Mouse (Mus musculus) liver, postnatal 0 days (tissue): ENCODE results near the gene Tnnc1. TPM values are rescaled to one million over a fixed set of nuclear protein-coding genes. Genes with fewer than 3 reads are reported as not detected.
A peak's percentile ranks its signal among the peaks of the same experiment; 100 is the strongest.

Experiments used
- ATAC-seq: fragments of 200-750 bp; cut with Nextera tagmentation; 2 replicates; pipeline ENCODE4 v1.8.0; 2017; ENCODE audit warnings: mild to moderate bottlenecking, moderate library complexity
- DNase-seq: peaks from one replicate; pipeline ENCODE4 v3.0.0-alpha.2; 2016
- H3K27ac ChIP-seq: fragments of 300-500 bp; sonication (generic); 2 replicates; pipeline ENCODE4 v1.5.1; 2014; ENCODE audit warnings: antibody characterized with exemption, moderate library complexity, mild to moderate bottlenecking, low read depth
- H3K27me3 ChIP-seq: fragments of 300-500 bp; sonication (generic); 2 replicates; pipeline ENCODE4 v1.6.1; 2014; ENCODE audit warnings: low read length, control low read depth, mixed read lengths; ENCODE audit not compliant: insufficient read depth
- H3K36me3 ChIP-seq: fragments of 300-500 bp; sonication (generic); replicated peaks from 2 replicates; pipeline ENCODE4 v1.6.1; 2014; ENCODE audit warnings: mild to moderate bottlenecking, control low read depth, low read length, moderate library complexity, mixed read lengths; ENCODE audit not compliant: insufficient read depth
- H3K4me1 ChIP-seq: fragments of 300-500 bp; sonication (generic); 2 replicates; pipeline ENCODE4 v1.6.1; 2014; ENCODE audit warnings: antibody characterized with exemption, mild to moderate bottlenecking, control low read depth; ENCODE audit not compliant: insufficient read depth
- H3K4me2 ChIP-seq: fragments of 300-500 bp; sonication (generic); 2 replicates; pipeline ENCODE4 v1.6.1; 2014; ENCODE audit warnings: low read depth, mild to moderate bottlenecking, low read length, moderate library complexity, mixed read lengths
- H3K4me3 ChIP-seq: fragments of 300-500 bp; sonication (generic); 2 replicates; pipeline ENCODE4 v1.5.1; 2014; ENCODE audit warnings: low read depth, low read length
- H3K9ac ChIP-seq: fragments of 300-500 bp; sonication (generic); replicated peaks from 2 replicates; pipeline ENCODE4 v1.6.1; 2014; ENCODE audit warnings: mild to moderate bottlenecking, moderate library complexity
- H3K9me3 ChIP-seq: fragments of 300-500 bp; sonication (generic); 2 replicates; pipeline ENCODE4 v1.6.1; 2016; ENCODE audit warnings: mild to moderate bottlenecking, control low read depth, low read length, mixed read lengths
- CTCF ChIP-seq: sonication (generic); IDR thresholded peaks from 2 replicates; pipeline ENCODE4 v1.5.1; 2016; ENCODE audit warnings: antibody characterized with exemption, low read depth
- EP300 ChIP-seq: IDR thresholded peaks from 2 replicates; pipeline ENCODE4 v1.6.1; 2016; ENCODE audit warnings: antibody characterized with exemption, low read depth, mild to moderate bottlenecking
- WGBS: fragments of 180-500 bp; shearing (Covaris S2); extraction: QIAGEN DNeasy Blood & Tissue Kit; methylation state at CpG from one replicate; pipeline ENCODE4 v1.1.7; 2014; ENCODE audit not compliant: insufficient replicate concordance; 5-methylcytosine and 5-hydroxymethylcytosine counted together
- polyA plus RNA-seq: library from polyadenylated mRNA; unstranded; fragments of >200 nt; fragmentation: Nextera tagmentation; extraction: Ambion mirVana; gene quantifications from 2 replicates; pipeline ENCODE4 v1.2.1, GENCODE M21; 2015

Gene Tnnc1
- polyA plus RNA-seq, 1 experiment from 2014 or later = 3.9 TPM

DNA sequence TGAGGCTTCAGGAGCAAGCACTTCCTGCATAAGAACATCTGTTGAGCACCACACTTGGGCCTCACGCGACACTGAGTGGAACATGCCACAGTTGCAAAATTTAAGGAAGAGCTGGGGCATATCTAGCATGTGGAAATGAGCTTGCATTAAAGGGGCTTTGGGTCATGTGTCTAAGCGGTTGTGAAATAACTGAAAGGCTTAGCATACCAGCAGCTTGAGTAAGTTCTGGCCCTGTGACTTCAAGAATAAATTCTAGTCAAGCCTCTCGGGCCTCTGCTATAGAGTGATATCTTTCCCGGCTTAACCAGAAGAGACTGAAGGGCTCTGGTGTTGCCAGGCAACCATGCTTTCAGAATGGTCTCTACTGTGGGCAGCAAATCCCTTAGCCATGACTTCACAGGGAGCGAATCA lies 19.3 kb upstream of the Tnnc1 start:
- Histone ChIP-seq H3K36me3 (peaks cover 94% of the 10 kb centered on the region), H3K27ac (peak overlapping the region; percentile 64), H3K4me3 (no peak overlapping the region), H3K4me1 (peaks cover 40% of the 10 kb centered on the region), H3K4me2 (no peak overlapping the region), H3K27me3 (no peaks in the 10 kb centered on the region), H3K9ac (no peak overlapping the region), H3K9me3 (no peaks in the 10 kb centered on the region)
- TF ChIP-seq CTCF = no peak
- peak; percentile 60; the same call in 1 of the 2 replicates for TF ChIP-seq EP300
- 62% methylated on average over 6 of the region's 6 CpGs for WGBS
- no peak for DNase-seq
- peak; percentile 46 for ATAC-seq

DNA sequence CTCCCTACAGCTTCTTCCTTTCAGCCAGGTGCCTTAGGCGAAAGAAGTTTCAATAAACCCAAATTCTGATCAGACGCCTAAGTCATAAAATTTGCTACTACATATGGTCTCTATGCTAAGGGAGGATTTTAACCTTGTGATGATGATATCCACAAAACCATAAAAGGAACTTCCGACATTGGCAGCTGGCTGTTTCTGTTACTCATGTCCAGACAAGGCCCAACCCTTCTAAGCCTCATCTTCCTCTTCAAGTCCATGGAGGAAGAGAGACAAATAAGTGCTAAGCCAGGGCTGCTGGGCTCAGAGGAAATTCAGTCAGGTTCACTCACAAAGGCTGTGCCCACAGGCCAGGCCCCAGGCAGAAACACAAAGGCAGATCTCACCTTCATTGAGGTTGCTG lies 18.8 kb upstream of the Tnnc1 start:
- Histone ChIP-seq H3K27ac (peak overlapping the region; percentile 64), H3K4me1 (peaks cover 37% of the 10 kb centered on the region), H3K27me3 (no peaks in the 10 kb centered on the region), H3K9ac (no peak overlapping the region), H3K9me3 (no peaks in the 10 kb centered on the region), H3K36me3 (peaks cover 88% of the 10 kb centered on the region), H3K4me3 (no peak overlapping the region), H3K4me2 (no peak overlapping the region)
- DNase-seq = no peak
- ATAC-seq = no peak
- TF ChIP-seq EP300 (no peak), CTCF (no peak)
- WGBS = 80% methylated on average over 3 of the region's 3 CpGs

DNA sequence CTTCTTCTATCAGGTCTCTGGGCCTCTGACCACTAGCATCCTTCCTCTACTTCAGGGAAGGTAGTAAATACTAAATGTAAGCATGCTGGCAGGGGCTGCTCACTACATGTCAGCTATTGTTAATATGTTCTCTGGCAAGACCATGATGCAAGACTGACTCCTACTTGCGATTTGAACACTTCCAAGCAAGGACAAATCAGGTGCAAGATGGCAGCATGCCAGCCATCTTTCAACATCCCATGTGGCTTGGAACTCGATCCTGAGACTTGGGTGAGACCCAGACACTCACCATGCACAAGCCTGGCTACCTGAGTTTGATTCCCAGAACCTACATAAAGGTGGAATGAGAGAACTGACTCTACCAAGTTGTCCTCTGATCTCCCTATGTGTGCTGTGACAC lies 16.2 kb upstream of the Tnnc1 start:
- H3K9me3 ChIP-seq = no peaks in the 10 kb centered on the region
- H3K9ac ChIP-seq = no peak overlapping the region
- H3K27me3 ChIP-seq = no peaks in the 10 kb centered on the region
- TF ChIP-seq CTCF = no peak
- TF ChIP-seq EP300 = no peak
- ATAC-seq = peak; percentile 46
- peaks cover 83% of the 10 kb centered on the region for H3K36me3 ChIP-seq
- DNase-seq = peak; percentile 70
- peaks cover 36% of the 10 kb centered on the region for H3K4me1 ChIP-seq
- no peak overlapping the region for H3K27ac ChIP-seq
- 56% methylated on average over 2 of the region's 2 CpGs for WGBS
- no peak overlapping the region for H3K4me3 ChIP-seq
- no peak overlapping the region for H3K4me2 ChIP-seq

DNA sequence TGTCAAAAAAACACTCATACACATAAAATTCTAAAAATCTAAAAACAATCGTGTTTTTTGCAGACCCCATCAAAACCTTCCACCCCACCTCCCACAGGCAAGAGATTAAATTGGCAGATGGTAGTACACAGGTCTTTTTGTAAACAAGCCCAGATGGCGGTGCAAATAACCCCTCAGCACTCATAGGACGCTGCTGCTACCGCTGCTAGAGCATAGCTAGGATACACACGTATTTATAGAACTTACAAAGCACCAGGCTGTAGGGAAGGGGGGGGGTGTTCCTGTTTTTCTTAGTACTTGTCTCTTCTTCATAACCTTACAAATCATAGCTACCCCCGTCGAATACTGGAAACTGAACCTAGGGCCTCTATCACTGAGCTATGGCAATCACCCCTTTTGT lies 14.3 kb upstream of the Tnnc1 start:
- H3K9ac ChIP-seq = no peak overlapping the region
- H3K4me2 ChIP-seq = no peak overlapping the region
- ATAC-seq (no peak), DNase-seq (no peak)
- 65% methylated on average over 7 of the region's 7 CpGs for WGBS
- H3K27me3 ChIP-seq = no peaks in the 10 kb centered on the region
- peak overlapping the region; percentile 56; the same call in 1 of the 2 replicates for H3K27ac ChIP-seq
- no peaks in the 10 kb centered on the region for H3K9me3 ChIP-seq
- peaks cover 31% of the 10 kb centered on the region for H3K4me1 ChIP-seq
- H3K36me3 ChIP-seq = peaks cover 70% of the 10 kb centered on the region
- H3K4me3 ChIP-seq = no peak overlapping the region
- TF ChIP-seq CTCF (no peak), EP300 (no peak)

DNA sequence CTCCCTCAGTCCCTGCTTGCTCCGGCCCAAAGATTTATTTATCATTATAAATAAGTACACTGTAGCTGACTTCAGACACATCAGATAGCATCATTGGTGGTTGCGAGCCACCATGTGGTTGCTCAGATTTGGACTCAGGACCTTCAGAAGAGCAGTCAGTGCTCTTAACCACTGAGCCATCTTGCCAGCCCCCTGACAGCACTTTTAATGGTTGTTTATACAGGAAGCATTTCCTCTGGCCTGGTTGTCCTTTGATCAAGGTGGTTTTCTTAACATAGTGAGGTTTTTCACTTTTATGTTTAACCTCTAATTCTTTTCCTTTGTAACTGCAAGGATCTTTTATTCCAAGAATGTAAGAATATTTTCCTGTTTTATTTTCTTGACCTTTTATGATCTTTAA lies 13.7 kb upstream of the Tnnc1 start:
- Histone ChIP-seq H3K27me3 (no peaks in the 10 kb centered on the region), H3K27ac (0 out of 2 replicates have a peak overlapping the region, but pooled peaks have one; percentile 65), H3K4me3 (no peak overlapping the region), H3K4me2 (no peak overlapping the region), H3K9ac (no peak overlapping the region), H3K9me3 (no peaks in the 10 kb centered on the region), H3K36me3 (peaks cover 70% of the 10 kb centered on the region), H3K4me1 (peaks cover 31% of the 10 kb centered on the region)
- WGBS = 60% methylated on average over 2 of the region's 2 CpGs
- no peak for DNase-seq
- no peak for TF ChIP-seq CTCF
- TF ChIP-seq EP300 = no peak
- ATAC-seq = no peak

DNA sequence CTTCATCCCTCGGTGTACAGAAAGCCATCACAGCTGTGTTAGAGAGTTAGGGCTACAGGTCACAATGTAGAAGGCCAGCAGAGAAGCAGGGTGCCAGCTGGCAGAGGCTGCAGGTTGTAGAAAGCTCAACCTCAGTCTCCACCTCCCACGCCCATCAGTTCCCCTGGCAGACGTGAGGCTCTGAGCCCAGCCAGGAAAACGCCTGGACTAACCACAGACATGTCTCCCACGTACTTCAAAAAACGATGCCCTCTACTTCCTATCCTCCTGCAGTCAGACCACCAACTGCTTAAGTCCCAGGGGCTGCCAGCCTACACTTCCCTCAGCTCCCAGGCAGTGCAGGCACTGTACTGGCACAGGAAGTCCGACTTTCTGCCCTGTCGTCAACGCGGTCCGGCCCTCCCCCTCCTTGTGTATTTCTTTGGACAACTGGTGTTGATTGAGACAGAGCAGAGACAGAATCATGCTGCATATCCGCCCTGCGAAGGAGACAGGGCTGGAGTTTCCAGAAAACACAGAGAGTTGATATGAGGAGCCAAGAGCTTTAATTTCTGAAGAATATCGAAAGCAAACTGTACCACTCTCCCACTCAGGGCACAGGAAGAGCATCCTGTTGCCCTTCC lies 13.1 kb upstream of the Tnnc1 start:
- Histone ChIP-seq H3K4me3 (no peak overlapping the region), H3K9ac (peak overlapping the region; percentile 16; the same call in 1 of the 2 replicates), H3K4me2 (0 out of 2 replicates have a peak overlapping the region, but pooled peaks have one; percentile 13), H3K27ac (peak overlapping the region; percentile 65), H3K4me1 (peaks cover 31% of the 10 kb centered on the region), H3K36me3 (peaks cover 66% of the 10 kb centered on the region), H3K9me3 (no peaks in the 10 kb centered on the region), H3K27me3 (no peaks in the 10 kb centered on the region)
- peak; percentile 47 for DNase-seq
- peak; percentile 10; the same call in 1 of the 2 replicates for ATAC-seq
- 59% methylated on average over 14 of the region's 14 CpGs for WGBS
- no peak for TF ChIP-seq CTCF
- no peak for TF ChIP-seq EP300
